Mouse (Mus musculus) heart, postnatal 4 days (tissue): ENCODE data around the gene Slc2a3. TPM values are rescaled to one million over a fixed set of nuclear protein-coding genes. Genes with fewer than 3 reads are reported as not detected.
A peak's percentile ranks its signal among the peaks of the same experiment; 100 is the strongest.

ENCODE experiments used
- DNase-seq: peaks from one replicate; pipeline ENCODE4 v3.0.0; 2021
- total RNA-seq, 2 experiments: library from RNA; stranded (reverse); gene quantifications; 2 replicates each; pipeline ENCODE4 v1.2.3; 2021

Slc2a3 gene
- total RNA-seq: 1 to 10 TPM; 2.0 to 3.3 TPM

DNA sequence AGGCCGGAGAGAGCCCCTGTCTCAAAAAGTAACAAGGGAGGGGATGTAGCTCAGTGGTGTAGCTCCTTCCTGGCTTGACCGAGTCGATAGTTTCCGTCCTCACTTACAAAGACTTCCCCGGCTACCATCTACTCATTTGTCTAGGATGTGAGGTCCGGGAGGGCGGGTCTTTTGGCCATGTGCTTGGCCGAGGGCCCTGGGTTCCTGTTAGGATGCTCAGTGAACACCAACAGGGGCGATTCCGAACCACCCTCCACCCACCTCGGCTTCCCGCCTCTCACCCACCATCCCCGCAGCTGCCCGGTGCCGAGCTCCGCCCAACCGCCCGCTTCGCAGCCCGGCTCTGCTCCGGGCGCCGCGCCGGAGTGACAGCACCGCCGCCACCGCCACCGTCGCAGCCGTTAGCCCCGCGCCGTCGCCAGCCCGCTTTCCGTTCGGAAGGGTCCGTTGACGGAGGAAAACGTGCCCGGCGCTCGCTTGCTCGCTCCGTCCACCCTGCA is at the start of gene Slc2a3:
Slc2a3 (minus strand) TSS at position 340 of the 500 bp plus-strand sequence.
- DNase-seq: peak; percentile 60

DNA sequence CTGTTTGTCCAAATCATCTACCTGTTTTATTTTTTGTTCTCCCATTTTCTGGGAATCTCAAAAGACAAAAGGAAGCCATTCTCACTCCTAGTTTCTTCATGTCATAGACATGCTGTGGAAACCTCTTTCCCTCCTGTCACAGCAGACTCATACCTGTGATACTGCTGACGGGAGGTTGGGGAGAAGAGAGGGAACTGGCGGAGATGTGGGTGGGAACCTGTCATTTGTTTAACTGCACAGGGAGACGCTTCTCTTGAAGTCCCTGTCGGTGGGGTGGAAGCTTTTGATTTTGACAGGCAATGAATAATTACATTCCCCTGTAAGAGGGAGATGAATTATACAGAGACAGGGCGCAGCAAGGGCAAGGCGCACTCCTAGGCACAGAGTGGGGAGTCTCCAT is 42.3 kb upstream of the Slc2a3 start:
- DNase-seq: no peak

DNA sequence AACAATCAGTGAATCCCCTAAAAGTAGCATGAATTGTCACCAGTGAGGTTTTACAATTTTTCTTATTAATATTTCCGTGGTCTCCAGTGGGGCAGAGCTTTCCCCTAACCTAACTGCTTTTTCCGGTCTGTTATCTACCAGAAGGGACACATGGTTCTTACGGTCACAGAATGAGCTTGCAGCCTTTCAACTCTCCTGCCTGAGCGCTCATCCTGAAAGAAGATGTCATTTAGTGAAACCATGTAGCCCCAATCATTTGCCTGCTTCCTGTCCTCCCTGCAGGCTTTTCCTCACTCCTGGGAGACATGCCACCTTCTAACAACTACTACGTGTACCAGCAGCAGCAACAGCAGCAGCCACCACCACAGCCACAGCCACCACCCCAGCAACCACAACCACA is 36.1 kb upstream of the Slc2a3 start:
- no peak for DNase-seq

DNA sequence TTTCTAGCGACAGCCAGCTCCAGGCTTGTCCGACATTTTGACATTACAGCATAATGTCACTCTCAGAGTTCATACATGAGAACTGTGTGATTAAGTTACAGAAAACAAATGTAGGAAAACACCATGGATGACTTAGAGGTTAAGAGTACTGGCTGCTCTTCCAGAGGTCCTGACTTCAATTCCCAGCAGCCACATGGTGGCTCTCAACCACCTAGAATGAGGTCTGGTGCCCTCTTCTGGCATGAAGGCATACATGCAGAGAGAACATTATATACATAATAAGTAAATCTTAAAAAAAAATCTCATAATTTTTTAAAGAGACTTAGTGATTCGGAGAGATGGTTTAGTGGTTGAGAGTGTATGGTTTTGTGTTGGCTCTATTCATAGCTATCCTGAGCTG is 35.5 kb upstream of the Slc2a3 start:
- DNase-seq: no peak

DNA sequence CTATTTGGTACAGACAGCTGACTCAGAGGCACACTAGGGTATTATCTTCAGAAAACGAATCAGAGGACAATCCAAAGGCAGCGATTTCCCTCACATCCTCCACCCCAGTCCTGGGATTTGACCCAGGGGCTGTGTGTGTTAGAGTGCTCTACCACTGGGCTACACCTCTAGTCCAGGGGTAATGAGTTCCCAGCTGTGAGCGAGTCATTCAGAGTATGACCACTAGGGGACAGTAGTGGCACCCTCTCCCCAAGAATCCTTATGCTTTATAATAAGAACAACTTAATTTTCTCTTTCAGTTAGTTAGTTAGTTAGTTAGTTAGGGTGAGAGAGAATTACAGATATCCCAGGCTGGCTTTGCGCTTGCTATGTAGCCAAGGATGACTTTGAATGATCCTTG is 32.9 kb upstream of the Slc2a3 start:
- peak; percentile 63 for DNase-seq

DNA sequence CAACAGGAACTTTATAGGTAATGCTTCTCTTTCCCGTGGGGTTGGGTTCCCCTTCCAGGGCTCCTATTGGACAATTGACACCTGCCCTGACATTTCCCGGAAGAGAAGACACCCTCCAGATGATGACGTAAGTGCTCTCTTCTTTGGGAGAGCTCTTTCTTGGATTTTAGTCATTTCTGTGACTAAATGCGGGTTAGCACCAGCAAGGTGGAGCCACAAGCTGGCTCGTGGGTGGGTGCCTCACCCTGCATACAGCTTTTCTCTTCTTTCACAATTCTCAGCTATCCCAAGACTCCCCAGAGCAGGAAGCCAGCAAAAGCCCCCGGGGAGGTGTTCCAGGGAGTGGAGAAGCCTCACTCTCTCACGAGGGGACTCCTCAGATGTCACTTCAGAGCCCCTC is 31.4 kb upstream of the Slc2a3 start:
- no peak for DNase-seq

DNA sequence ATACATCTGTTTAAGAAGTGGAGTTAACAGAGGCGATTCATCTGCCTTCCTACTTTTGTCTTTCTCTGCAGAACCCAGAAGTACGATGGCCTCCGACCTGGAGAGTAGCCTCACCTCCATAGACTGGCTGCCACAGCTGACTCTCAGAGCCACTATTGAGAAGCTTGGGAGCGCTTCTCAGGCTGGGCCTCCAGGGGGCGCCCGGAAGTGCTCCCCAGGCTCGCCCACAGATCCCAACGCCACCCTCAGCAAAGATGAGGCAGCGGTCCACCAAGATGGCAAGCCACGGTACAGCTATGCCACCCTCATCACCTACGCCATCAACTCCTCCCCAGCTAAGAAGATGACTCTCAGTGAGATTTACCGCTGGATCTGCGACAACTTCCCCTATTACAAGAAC is 26.6 kb upstream of the Slc2a3 start:
- peak; percentile 36 for DNase-seq

DNA sequence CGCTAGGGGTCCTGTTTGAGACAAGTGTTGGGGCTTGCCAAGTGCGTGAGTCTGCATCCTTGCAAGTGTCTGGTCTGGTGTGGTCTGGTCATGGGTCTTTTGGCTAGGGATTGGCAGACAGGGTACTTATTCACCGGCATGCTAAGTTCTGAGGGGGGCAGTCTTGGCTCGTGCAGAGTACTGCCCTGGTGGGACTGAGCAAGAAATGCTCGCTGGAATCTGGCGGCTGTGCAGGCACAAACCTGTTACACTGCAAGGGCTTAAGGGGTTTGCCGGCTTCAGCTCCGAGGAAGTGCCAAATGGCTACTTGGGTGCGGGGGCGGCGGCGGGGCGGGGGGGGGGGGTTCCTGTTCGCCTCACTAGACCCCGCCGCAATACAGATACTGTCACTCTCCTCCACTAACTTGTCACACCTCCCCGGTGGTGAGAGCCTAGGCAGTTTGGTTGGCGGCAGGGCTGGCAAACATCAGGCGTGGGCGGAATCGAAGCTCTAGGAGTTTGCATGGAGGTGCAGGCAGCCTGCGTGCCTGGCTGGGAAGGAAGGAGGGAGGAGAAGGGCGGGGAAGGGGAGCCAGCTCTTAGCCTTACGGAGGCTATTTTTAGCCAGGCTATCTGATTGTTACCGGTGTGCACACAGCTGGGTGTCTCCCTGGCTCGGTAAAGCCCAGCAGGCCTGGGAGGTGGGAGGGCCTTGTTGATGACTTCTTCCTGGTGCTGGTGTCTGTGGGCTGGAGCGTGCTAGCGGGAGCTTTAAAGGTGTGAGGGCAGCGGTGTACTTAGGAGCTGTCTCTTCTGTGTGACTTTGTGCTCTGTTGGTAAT is 24.7 kb upstream of the Slc2a3 start:
- DNase-seq: peak; percentile 76

DNA sequence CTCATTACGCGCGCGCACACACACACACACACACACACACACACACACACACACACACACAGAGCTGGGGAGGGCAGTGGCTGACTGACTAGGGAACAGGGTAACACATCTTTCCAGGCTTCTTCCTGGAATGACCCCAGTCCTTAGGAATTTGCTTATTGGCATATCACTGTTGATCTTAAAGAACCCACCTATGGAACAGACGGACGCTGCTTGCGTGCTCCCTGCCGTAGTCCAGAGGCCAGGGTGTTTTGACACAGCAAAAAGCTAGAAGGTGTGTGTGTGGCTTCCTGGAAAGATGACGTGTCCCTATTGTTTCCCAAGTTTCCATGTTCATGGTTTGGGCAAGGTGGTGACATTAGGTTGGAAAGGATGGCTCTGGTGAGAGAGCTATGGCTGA is 23.7 kb upstream of the Slc2a3 start:
- no peak for DNase-seq

DNA sequence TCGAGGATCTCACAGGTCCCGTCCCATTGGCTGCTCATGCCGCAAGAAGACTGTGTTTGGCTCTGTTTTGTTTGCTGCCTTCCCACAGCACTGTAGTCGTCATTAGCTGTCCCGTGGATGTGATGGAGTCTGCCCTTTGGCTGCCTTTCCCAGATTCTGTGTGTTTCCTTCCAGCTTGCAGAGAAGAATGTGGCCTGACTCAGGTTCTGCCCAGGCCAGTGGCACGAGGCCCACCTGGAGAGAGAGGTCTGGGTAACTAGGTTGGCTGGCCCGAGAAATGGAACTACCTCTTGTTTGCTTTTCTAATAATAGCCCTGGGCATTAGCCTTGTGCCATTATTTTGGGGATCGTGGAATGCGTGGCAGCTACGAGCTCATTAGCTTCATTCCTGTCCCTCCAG is 22.6 kb upstream of the Slc2a3 start:
- peak; percentile 64 for DNase-seq

DNA sequence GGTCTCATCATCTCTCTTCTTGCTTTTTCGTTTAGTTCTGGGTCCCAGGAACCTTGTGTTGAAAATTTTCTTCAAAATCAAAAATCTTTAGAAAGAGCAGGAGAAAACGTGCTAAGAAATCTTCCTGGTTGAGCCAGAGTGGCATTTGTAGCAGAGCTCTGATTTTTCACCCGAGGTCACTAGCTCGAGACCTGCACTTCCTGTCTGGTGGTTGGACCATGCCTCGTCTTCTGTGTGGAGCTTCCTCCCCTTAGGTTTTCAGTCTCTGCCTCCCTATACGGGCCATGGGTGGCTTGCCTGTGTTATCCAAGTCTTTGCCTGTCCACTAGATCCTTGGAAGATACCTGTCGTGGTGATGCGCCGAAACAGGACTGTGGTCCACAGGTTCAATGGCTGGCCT is 20.4 kb upstream of the Slc2a3 start:
- no peak for DNase-seq

DNA sequence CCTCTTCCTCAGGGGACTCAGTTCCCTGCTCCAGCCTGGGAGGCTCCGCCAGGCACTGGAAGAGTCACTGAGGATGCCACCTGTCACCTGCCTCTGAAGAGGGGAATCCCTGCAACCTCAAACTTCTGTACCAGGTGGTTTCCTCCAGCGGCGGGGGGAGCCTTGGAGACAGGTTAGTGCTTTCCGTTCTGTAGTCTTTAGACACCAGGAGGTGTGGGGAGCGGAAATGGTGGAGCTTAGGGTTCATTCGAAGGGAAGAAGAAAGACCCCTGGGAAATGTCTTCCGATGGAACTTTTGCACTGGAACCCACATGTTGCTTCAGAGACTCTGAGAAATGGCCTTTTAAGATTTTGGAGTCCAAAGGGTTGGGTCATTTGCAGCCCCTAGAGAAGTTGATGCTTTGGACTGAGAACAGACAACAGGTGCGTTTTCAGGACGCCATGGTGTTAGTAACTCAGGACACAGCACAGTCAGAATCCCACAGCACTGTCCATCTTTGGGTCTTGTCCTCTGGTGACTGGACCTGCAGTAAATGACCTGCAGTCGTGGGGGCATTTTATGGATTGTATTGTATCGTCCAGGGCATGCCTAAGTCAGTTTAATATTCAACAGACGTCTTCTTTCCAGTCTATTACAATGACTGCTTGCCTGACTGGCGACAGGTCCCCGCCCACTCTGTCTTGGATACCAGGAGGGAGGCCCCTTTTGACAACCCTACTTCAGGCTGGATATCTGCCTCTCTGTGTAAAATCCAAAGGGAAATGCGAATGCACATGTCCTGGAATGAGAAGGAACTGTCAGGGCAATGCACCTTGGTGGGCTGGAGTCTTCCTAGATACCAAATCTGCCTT is 19.6 kb upstream of the Slc2a3 start:
- no peak for DNase-seq

DNA sequence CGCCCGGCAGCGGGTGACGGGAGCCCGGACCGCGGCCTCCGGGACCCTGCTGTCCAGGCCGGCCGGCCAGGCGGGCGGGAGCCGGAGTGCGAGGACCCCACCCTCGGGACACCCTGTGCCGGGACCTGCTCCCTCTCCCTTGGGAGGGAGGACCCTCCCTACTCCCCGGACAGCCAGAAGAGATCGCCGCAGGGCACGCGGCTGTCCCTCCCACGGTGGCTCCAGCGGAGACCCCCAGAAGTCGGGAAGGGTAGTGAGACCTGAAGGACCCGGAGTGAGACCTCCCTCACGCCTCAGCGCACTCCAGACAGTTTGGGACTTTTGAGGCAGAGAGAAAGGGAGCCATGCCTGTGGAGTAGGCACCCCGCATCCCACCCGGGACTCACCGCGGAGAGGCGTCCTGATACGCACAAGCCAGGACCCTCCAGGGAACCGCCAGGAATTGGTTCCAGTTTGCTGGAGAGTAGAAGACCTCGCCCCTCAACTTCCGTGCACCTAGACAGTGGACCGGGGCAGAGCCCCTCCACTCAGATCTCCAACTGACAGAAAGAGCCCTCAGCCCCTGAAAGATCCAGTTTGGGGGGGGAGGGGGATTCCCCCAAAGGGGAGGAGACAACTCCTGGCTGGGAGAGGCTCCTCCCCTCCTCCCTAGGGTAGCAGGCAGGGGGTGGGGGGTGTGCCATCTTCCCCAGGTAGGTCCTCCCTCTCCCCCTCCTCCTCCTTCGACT is 18.8 kb upstream of the Slc2a3 start:
- DNase-seq: peak; percentile 42

DNA sequence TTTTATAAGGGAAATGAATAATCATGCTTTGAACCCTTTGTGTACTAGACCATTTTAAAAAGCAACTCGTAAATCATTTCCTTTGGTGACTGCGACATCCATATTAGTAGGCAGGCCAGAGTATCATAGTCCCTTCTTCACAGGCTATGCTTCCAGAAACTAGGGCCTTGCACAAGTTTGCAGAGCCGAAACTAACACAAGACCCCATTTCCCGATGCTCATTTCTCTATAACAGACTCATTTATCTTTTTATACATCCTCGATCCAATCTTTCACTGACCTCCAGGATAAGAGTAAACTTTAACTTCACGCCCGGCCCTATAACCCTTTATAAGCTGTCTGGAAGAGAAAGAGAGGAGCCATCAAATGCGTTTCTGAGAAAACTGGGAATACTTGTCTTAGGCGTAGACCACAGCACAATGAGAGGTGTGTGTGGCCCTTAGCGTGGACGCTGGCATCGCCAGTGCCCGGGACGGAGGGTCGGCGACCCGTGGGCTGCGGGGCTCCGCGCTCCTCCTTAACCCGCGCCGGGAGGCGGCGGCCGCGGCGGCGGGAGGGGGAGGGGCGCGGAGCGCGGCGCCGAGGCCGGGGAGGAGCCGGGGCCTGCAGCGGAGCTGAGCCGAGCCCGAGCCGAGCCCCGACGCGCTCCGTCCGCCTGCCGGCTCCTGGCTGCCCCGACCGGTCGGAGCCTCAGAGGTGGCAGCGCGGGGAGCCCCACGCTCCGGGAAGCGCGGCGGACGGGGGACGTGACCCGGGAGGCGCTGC is 18.0 kb upstream of the Slc2a3 start, which contains the start of gene Foxj2:
Foxj2 (plus strand) TSS at position 609 of the 765 bp plus-strand sequence.
- DNase-seq: peak; percentile 84

DNA sequence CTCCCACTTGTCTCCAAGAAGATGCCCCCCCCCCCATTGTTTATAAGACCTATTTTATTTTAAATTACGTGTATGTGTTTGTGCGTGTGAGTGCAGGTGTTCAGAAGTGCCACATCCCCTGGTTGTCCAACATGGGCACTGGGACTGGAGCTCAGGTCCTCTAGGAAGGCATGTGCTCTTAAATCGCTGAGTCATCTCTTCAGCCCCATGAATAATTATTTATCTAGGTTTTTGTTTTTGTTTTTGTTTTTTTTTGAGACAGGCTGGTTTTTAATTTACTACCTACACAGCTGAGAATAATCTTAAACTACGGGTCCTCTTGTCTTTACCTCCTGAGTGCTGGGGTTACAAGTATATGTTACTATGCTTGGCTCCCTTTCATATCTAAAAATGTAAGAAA is 12.2 kb upstream of the Slc2a3 start:
- DNase-seq: no peak

DNA sequence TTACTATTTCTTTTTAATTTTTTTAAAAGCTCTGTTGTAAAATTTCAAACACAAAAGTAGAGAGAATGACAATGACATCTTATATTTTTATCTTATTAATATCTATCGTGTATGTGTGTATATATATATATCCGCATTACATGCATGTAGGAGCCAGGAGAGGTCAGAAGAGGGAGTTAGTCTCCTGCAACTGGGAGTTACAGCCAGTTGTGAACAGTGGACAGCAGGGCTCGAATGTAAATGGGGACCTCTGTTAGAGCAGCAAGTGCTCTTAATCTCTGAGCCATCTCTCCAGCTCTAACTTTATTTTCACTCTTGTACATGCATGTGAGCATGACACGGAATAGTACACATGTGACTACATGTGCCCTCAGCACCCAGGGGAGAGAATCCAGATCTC is 11.3 kb upstream of the Slc2a3 start:
- no peak for DNase-seq

DNA sequence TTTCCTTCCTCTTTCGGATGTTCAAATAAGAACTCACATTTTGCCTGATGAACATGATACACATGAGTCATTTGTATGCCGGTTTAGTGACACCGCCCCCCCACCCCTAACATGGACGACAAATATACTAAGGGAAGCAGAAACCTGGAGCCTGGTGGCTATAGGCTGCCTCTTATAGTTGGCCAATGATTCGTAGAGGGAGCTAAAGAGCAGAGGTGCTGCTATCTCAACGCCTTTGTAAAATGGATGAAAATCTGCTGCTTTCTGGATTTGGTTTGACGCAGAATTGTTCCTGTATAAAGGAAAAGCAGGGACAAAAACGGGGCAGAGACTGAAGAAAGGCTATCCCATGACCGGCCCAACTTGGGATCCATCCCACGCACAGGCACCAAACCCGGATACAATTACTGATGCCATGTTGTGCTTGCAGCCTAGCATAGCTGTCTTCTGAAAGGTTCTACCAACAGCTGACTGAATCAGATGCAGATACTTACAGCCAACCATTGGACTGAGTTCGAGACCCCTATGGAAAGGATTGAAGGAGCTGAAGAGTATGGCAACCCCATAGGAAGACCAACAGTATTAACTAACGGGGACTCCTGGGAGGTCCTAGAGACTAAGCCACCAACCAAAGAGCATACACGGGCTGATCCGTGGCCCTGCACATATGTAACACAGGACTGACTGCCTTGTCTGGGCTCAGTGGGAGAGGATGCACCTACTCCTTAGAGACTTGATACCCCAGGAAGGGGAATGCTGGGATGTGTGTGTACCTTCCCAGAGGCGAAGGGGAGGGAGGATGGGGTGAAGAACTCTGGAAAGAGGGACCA is 10.5 kb upstream of the Slc2a3 start:
- DNase-seq: peak; percentile 42

DNA sequence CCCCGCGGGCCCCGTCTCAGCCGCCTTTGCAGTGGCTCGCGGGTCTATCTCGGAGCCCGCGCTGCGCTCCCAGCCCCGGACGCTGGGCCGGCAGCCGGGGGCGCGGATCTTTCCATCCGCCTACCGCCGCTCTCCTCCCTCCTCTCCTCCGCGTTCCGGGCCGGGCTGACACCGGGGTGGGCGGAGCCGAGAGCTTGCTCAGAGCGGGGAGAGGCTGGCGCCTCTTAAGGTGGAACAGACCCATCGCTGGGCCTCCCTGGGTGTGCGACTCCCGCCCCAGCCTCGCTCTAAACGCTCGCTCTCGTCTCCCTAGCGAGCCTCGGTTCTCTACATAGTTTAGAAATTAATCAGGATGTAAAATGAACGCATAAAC is 9.8 kb upstream of the Slc2a3 start:
- peak; percentile 96 for DNase-seq

DNA sequence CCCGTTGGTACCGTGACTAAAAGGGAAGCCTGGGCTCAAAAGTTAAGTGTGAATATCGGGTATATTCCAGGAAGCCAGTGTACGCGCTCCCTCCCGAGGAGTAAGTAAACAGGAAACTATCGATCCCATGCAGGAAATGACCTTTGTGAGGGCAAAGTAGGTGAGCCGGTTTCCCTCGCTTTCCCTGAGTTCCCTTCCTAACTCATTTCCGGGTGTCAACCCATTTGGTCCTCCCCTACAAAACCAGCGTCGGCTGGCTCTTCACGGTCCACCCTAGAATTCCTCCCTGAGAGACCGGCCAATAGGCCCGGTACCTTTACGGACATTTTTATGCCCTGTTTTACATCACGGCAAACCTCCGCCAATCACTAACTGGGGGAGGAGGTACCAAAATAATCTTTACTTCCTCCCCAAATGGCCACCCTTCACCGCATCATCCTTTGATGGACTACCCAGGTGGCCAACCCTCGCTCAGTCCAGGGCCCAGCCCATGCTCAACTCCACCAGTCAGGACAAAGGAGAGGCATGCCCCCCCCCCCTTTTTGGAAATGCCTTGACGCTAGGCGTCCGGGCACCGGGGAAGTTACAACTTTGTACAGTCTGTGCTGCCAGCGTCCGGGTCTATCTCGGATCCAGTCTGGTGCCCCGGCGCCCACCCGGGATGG is 9.3 kb upstream of the Slc2a3 start:
- DNase-seq: peak; percentile 98

DNA sequence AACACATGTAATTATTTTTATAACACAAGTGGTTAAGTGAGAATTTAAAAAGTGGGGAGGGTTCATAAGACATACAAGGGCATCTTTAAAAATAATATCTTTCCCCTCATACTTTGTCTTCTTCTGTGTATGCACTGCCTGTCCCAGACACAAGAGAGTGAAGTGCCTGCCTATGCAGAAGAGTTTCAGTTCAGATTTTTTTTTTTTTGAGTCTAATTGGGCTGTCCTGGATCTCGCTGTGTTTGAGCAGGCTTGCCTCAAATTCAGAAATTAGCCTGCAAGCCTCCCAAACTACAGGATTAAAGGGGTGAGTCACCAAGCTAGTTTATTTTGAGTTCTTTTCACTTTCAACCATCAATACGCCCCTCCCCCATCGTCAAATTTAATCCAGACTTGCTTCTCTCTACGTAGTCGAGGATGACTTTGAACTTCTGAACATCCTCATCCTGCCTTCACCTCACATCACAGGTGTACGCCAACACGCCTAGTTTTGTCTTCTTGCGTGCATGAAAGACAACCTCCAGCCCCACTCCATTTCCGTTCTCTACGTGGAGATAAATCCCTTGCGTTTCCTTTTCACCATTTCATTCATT is 8.7 kb upstream of the Slc2a3 start:
- DNase-seq: peak; percentile 22
